Mouse (Mus musculus) stomach, postnatal 0 days (tissue): ENCODE data around the gene Gm12800.

Experiments used
- CTCF ChIP-seq: IDR thresholded peaks from 2 replicates; pipeline ENCODE4 v1.5.1; 2016; ENCODE audit warnings: antibody characterized with exemption, low read depth, mild to moderate bottlenecking, moderate library complexity
- EP300 ChIP-seq: optimal IDR thresholded peaks from 2 replicates; pipeline ENCODE3; 2016; ENCODE audit warnings: antibody characterized with exemption

DNA sequence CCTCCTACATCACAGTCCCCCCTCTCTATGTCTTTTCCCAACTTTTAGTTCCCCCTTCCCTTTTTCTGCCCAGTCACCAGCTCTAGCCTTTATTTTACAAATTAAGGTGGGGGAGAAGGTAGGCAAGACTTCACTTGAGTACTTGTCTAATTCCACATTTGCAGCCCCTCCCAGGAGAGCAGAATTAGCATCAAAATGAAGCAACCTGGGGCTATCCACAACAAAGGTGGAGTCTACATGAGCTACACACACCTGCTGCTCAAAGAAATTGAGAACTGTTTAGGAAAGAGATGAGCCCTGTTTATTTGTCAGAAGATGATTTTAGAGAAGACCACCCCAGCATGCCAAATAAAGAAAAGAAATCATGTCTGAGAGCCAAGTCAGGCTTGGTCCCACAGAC is 19.5 kb upstream of the Gm12800 start:
- no peak for TF ChIP-seq CTCF
- no peak for TF ChIP-seq EP300
